Mouse (Mus musculus): ENCODE measurements around the gene Ggta1. TPM values are rescaled to one million over a fixed set of nuclear protein-coding genes. Genes with fewer than 3 reads are reported as not detected.

Gene Ggta1
- polyA plus RNA-seq, 1 experiment from 2014 or later: 9.1 TPM

Other genes with a start within 250 kb of the Ggta1 start
- 163 and 188 TPM in 2 replicates for gene Gsn, start 206.9 kb downstream of the Ggta1 start, polyA plus RNA-seq (2015; fragmentation: Nextera tagmentation; extraction: Ambion mirVana)
- 181 and 189 TPM in 2 replicates for gene Stom, start 126.3 kb downstream of the Ggta1 start, polyA plus RNA-seq (2015; fragmentation: Nextera tagmentation; extraction: Ambion mirVana)
- gene 4930568D16Rik, start 95.5 kb downstream of the Ggta1 start, polyA plus RNA-seq (2015; fragmentation: Nextera tagmentation; extraction: Ambion mirVana): not detected in 2 replicates
- gene 4930402F06Rik, start 66.1 kb downstream of the Ggta1 start, polyA plus RNA-seq (2015; fragmentation: Nextera tagmentation; extraction: Ambion mirVana): not detected in 2 replicates
- 4.9 and 5.1 TPM in 2 replicates for gene Dab2ip, start 95.0 kb upstream of the Ggta1 start, polyA plus RNA-seq (2015; fragmentation: Nextera tagmentation; extraction: Ambion mirVana)

Measured in liver, embryonic 16.5 days (tissue).